Mouse (Mus musculus) thymus, postnatal 36 days (tissue): Measurements from ENCODE around the gene Ncoa3.

Experiments used
- DNase-seq, 2 experiments: peaks; one replicate each; pipeline ENCODE4 v3.0.0; 2022; ENCODE audit warnings: mixed read lengths in 2 of 2

Gene Ncoa3

GRCm38 (mm10) chr2:166003004-166003403 lies 10.6 kb downstream of the Ncoa3 start:
- no peak for DNase-seq

DNA sequence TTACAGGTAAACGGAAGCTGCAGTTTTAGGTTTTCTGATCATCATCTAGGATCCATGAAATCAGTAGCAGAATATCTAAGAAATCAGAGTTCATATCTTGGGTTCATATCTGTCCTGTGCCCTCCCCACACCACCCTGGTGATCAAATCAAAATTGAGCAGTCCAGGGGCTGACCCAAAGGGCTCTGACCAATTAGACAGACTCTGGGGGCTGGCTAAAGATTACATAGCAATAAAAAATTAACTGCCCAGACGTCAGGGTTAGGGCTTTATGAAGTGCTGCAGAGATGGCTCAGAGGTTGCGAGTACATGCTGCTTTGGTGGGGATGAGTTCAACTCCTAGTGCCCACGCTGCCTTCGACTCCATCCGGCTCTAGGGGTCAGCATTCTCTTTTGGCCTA lies 14.6 kb downstream of the Ncoa3 start:
- DNase-seq, result no peak

DNA sequence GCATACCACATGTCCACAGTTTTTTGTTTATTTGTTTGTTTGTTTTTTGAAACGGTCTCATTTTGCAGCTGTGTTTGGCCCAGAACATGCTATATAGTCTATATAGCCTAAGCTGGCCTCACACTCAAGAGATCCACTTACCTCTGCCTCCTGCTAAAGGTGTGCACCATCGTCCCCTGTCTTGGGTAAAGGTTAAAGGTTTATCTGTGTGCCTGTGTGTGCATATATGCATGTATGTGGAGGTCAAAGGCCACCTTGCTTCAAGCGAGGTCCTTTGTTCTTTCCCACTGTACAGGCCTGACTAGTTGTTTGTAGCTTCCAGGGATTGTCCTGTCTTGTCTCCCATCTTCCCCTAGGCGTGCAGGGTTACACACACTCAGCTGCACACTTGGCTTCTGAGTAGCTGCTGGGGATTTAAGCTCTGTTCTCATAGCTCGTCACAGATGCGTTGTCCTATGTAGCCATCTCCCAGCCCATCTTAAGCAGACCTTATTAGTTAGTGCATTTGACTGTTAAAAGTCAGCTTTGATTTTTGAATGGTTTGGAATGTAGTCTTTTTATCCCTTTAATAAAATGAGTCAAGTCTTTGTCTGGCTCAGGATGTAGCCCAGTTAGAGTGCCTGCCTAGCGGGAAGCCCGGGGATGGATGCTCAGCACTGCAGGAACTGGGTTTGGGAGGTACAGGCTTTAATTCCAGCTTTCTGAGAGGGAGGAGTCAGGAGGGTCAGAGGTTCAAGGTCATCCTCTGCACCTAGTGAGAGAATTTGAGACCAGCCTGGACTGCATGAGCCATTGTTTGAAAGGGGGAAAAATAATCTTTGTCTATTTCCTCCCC lies 16.3 kb downstream of the Ncoa3 start:
- no peak for DNase-seq

DNA sequence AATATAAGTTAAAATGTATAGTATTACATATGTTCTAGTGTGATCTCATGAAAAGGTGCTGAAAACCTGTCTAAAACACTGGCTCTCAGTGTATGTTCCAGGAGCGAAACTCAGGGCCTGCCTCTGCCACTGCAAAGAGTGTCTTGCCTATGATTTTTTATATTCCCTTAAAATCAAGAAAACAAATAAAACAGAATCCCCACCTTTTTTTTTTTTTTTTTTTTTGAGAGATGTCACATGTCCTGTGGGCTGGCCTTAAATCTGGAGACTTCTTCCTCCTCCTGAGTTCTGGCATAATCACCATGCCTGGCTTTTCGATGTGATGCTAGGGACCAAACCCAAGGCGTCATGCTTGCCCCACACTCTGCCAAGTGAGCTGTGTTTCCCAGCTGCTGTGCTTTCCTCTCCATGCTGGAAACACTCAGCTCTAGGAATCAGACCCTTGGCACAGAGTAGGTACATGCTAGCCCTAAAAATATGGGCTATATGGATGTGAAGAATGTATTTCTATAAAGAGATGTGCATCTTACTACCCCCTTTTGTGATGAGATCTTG lies 17.0 kb downstream of the Ncoa3 start:
- no peak for DNase-seq

DNA sequence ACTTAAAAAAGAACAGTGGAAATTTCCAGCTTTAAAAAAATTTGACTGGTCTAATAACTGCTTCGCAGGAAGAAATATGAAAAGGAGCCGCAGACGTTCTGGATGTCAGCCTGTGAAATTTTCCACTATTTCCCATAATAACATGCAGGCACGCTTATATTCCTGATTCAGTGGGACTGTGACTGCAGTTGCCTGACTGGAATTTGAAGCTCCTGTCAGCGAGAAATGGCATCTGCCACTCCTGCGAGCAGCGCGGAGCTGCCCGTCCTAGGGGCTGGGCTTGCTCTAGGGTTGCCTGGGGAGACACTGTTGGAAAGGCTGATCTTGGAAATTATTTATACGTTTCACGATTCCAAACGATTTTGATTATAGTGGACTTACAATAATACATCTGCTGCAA lies 17.9 kb downstream of the Ncoa3 start:
- no peak for DNase-seq

DNA sequence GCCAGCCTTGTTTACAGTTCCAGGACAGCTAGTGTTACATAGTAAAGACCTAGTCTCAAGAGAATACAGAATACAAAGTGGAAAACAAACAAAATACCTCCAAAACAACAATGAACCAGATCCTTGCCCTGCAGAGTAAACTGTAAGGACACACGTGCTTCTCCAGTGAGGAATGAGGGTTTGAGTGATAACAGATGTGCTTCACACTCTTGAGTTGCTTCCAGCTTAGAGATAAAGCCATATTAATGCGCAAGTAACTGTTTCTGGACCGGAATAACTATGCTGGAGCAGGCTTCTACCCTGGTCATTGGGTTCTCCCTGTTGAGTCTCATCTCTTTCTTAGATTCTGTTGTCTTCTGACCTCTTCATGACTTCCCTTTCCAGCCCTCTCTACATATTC lies 19.0 kb downstream of the Ncoa3 start:
- DNase-seq, result no peak

- DNase-seq, result no peak
Measured at GRCm38 (mm10) chr2:166012145-166012544, 19.7 kb downstream of the Ncoa3 start.

- no peak for DNase-seq
Measured at GRCm38 (mm10) chr2:166018769-166019168, 26.3 kb downstream of the Ncoa3 start.

- DNase-seq, result no peak
Measured at GRCm38 (mm10) chr2:166020026-166020425, 27.6 kb downstream of the Ncoa3 start.

DNA sequence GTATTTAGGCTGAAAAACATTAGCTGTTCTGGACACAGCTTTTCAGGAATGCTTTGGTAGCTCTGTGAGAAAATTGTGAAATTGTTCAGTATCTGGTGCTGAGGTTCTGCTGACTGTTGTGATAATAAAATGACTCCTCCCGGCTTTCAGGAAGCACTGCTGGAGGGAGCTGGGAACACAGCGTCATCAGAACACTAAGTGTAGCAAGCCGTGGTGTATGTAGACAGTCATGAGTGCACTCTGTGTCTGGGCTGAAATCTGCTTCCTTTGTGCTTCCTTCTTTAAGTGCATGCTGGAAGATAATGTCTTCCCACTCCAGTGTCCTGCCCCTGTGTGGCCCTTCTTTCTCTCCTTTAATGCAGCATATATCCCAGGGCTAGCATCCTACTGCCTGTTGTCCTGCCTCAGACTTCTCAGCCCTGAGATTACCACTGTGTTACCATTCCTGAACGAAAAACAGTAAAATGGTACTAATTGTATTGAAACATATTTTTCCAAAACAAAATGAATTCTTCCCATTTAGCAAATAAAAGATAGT lies 28.7 kb downstream of the Ncoa3 start:
- no peak for DNase-seq

DNA sequence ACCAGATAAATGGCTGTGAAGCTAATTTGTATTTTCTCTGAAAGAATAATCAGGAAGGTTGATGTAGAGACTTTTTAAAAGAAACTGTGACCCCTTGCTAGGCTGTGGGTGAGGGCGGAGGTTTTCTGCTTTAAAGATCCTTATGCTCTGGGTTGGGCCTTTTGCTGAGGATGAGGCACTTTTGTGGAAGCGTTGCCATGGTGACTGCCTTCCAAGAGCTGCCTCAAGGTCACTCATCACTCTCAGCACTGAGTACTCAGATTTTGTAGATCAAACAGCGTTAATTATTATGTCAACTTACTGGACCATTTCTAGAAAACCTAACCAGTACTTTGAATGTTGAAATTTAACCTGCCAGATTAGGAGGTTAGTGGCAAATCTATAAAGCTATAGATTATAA lies 29.2 kb downstream of the Ncoa3 start:
- no peak for DNase-seq

DNA sequence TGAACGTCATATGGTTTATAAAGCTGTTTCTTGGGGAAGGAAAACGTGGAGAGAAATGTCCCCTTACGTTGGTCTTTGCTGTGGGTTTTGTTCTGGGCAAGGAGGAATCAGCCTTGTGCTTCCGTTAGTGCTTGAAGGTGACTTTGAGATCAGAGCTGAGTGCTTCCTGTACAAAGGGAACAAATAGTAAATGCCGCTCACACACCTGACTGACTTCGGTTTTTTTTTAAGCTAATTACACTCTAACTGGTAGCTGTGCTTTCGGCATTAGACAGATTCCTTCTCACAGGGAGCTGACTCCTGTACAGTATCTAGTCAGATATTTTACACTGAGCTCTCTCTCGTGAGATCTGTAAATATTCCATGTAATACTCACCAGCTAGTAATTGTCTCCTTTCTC lies 29.9 kb downstream of the Ncoa3 start:
- DNase-seq, result no peak

DNA sequence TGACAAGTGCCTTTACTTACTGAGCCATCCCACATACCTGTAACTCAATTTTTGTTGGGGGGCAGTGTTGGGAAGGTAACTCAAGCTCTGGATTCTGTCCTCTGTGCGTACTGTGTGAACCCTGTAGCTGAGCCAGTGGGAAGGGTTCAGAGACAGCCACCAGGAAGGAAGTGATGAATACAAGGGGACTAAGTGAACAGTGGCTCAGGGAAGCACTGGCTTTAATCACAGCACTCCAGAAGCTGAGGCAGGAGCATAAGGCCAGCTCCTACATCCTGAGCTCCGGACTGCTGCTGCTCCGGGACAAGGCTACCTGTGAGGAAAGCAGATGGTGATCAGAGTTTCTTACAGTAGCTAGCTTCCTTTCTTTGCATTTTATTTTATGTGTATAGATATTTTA lies 31.6 kb downstream of the Ncoa3 start:
- DNase-seq, result no peak

GRCm38 (mm10) chr2:166024621-166025020 lies 32.2 kb downstream of the Ncoa3 start:
- DNase-seq, result no peak

GRCm38 (mm10) chr2:166025943-166026342 lies 33.5 kb downstream of the Ncoa3 start:
- no peak for DNase-seq

GRCm38 (mm10) chr2:166027834-166028233 lies 35.4 kb downstream of the Ncoa3 start:
- DNase-seq, result no peak

DNA sequence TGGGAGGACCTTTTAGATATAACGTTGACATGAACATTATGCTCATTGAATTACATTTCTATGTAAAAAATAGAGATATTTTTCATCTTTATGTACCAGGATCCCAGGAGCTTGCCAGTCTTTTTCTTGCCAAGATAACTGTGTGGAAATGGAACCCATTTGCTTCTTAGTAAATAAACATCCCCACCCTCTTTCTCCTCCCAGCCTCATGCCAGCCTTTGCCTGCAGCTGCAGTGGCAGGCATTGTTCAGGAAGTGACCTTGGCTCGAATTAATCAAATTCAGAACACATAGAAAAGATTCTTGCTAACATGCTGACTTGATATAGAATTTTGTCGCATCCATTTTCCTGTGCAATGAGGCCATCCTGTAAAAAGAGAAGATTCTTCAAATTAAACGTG lies 36.8 kb downstream of the Ncoa3 start:
- DNase-seq, result no peak

DNA sequence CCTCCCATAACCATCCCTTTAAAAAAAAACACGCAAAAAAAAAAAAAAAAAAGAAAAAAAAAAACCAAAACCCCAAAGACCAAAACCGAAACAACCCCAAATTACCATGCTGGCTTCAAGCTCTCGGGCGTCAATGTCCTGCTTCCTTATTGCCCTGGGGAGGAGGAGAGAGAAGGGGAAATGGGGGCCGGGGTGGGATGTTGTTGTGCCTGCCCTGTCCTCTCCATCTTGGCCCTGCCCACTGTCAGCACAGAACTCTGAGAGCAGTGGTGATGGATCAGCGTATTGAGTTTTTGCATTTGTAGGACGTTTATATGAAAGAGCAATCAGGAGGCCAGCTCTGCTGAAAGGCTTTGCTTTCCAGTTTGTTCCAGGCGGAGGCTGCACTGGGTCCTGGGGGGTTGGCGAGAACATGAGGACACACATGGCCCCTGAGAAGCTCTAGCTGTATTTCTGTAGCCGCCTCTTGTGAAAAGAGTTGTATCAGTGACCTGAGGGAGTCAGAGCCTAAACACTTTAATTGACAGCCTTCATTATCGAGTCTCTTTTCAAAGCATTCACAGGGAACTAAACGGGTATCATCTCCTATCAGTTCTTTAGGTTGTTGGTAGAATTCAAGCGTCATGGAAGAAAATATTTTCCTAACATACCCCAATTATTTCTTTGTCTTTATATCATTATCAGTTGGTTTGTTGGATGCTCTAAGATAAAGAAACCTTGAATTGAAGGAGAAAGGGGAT lies 38.0 kb downstream of the Ncoa3 start:
- peak in 1 of 2 experiments; percentile 27 for DNase-seq

DNA sequence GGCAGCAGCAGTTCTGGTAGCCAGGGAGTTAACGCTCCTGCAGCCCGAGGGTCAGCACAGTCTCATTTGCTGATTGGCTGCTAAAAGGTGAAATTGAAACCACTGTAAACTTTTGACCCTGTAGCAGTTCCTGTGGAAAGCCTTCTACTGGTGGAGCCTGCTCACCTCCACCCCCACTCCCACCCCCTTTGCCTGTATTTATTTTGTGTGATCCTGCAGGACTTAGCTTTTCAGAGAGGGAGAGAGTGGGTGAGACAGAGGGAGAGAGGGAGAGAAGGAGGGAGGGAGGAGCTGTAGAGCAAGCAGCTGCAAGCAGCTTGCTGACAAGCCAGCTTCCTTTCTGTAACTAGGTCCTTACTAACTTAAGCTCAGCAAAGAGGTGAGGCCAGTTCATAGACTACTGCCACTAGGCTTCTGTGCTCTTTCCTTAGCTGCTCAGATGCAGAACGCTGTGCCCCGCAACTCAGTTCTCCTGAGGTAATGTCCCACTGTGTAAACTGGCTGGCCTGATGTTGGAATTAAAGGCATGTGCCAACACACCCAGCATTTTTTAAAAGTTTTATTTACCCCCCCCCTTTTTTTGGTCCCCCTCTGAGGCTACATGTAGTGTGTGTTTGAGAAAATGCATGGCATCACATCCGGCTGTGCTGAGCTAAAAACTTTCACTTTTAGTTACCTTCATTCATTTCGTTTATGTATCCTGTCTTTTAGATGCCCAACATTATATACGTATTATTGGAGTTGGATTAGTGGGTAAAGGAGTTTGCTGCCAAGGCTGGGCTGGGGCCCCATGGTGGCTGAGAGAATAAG lies 38.9 kb downstream of the Ncoa3 start:
- peak; percentile 49 for DNase-seq

DNA sequence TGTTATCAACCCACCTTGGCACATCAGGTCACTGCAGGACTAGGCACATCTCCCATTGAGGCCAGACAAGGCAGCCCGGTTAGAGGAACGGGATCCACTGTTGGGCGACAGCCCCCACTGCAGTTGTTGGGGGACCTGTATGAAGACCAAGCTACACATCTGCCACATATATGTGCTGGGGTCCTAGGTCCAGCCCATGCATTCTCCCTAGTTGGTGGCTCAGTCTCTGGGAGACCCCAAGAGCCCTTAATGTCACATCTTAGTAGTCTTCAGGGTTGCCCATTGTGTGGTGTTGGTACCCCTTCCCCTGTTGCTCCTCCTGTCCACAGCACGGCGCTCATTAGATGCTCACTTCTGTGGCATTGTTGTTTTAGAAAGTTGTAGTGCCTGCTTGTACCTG lies 40.2 kb downstream of the Ncoa3 start:
- no peak for DNase-seq

DNA sequence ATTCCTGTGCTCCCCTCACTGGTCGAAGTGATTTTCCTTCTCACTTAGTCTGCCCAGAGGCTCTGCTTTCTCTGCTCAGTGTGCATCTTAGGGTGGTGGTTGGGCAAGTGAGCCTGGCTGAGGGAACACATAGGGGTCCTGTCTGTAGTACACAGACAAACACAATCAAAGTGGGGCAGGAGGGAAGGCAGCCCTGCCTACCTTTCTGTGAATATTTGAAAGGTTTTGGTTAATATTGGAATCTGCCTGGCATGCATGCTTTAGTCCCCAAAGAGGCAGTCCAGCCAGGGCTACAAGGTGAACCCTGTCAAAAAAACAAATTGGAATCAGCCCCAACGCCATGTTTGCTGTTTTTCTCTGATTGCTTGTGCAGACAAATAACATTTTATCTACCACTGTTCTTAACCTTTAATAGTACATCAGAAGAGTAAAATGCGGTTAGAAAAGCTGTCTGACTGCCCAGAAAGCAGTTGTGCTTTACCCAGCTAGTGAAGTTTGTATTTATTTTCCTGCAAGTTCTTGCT lies 42.6 kb downstream of the Ncoa3 start:
- no peak for DNase-seq

DNA sequence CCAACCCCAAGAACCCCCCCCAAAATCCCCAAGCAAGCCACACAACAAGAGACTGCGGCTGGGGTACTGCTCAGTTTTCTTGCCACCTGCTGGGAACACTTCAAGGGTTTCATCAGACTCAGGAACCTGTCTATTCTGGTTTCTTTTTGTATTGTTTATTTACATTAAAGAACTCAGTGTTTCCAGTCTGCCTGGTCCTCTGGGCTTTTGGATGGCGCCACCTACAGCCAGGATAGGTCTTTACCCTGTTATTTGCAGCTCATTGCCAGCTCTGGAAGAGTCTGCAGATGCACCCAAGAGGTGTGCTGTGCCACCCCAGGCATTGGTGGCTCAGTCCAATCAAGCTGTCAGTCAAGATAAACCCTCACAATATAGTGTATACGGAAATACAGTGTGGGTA lies 43.3 kb downstream of the Ncoa3 start:
- peak; percentile 83 for DNase-seq

DNA sequence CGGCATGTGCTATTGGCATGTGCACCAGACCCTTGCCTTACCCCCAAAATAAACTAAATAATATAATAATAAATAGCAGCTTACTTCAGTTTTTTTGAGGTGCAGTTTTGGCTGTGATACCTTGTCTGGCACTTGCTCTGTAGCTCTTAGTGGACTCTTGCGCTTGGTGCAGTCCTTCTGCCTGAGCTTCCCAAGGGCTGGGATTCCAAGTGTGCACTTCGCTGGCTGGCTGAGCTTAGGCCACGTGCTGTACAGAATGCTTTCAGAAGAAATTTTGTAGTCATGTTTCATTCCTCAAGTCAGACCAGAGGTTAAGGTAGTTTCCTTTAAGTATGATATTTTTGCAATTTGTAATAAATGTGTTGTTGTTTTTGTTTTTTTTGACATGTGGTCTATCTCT lies 47.2 kb downstream of the Ncoa3 start:
- DNase-seq, result no peak
